Mouse (Mus musculus) stomach, embryonic 16.5 days (tissue): ENCODE measurements around the gene Gm10961. TPM values are rescaled to one million over a fixed set of nuclear protein-coding genes. Genes with fewer than 3 reads are reported as not detected.

Source experiments
- ATAC-seq: fragments of 200-750 bp; cut with Nextera tagmentation; 2 replicates; pipeline ENCODE4 v1.8.0; 2017; ENCODE audit warnings: moderate number of reproducible peaks, moderate TSS enrichment; ENCODE audit not compliant: insufficient read depth, low FRiP score
- H3K27ac ChIP-seq: fragments of 300-500 bp; sonication (generic); 2 replicates; pipeline ENCODE4 v1.5.1; 2014; ENCODE audit warnings: low read length
- H3K27me3 ChIP-seq: fragments of 300-500 bp; sonication (generic); 2 replicates; pipeline ENCODE4 v1.6.1; 2014; ENCODE audit warnings: low read length, control low read depth, mixed read lengths; ENCODE audit not compliant: control insufficient read depth, insufficient read depth
- H3K36me3 ChIP-seq: fragments of 300-500 bp; sonication (generic); 2 replicates; pipeline ENCODE4 v1.6.1; 2014; ENCODE audit warnings: low read length; ENCODE audit not compliant: control insufficient read depth, insufficient read depth
- H3K4me1 ChIP-seq: fragments of 300-500 bp; sonication (generic); 2 replicates; pipeline ENCODE4 v1.6.1; 2014; ENCODE audit warnings: low read length, control low read depth, mixed read lengths; ENCODE audit not compliant: control insufficient read depth, insufficient read depth
- H3K4me2 ChIP-seq: fragments of 300-500 bp; sonication (generic); 2 replicates; pipeline ENCODE4 v1.6.1; 2014; ENCODE audit warnings: low read depth, low read length, mixed read lengths
- H3K4me3 ChIP-seq: fragments of 300-500 bp; sonication (generic); replicated peaks from 2 replicates; pipeline ENCODE4 v1.5.1; 2014; ENCODE audit warnings: mild to moderate bottlenecking, low read length
- H3K9ac ChIP-seq: fragments of 300-500 bp; sonication (generic); 2 replicates; pipeline ENCODE4 v1.6.1; 2014; ENCODE audit warnings: low read length
- H3K9me3 ChIP-seq: fragments of 300-500 bp; sonication (generic); replicated peaks from 2 replicates; pipeline ENCODE4 v1.6.1; 2016; ENCODE audit warnings: low read length, control low read depth; ENCODE audit not compliant: control insufficient read depth
- WGBS: fragments of 180-500 bp; shearing (Covaris S2); extraction: QIAGEN DNeasy Blood & Tissue Kit; methylation state at CpG from one replicate; pipeline ENCODE4 v1.1.7; 2014; 5-methylcytosine and 5-hydroxymethylcytosine counted together
- polyA plus RNA-seq: library from polyadenylated mRNA; unstranded; fragments of >200 nt; fragmentation: Nextera tagmentation; extraction: Ambion mirVana; gene quantifications from 2 replicates; pipeline ENCODE4 v1.2.1, GENCODE M21; 2015

Gm10961 gene
- polyA plus RNA-seq, 1 experiment from 2014 or later: not detected

- H3K9me3 ChIP-seq: no peaks in the 10 kb centered on the region
- no peak for ATAC-seq
- 0 out of 2 replicates have a peak, but pooled peaks cover 3% of the 10 kb centered on the region for H3K36me3 ChIP-seq
Measured at GRCm38 (mm10) chr3:107609376-107609775, 21.7 kb upstream of the Gm10961 start.

DNA sequence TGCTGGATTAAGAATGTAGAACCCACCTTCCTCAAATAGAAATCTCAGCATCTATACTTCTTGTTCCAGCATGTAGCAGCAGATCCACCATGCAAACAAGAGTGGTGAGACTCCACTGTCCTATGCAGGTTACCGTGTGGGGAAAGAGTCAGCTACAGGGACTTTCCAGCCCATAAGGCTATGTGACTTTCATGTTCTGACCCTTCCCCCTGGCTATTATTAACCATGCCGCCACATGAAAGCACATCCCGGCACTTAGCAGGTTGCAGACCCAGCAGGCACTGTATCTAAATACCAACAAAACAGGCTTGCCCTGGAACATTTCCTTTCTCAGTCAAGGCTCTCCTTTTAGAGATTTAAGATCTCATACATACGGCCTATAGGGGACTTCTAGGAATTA, 19.7 kb upstream of the Gm10961 start:
- Histone ChIP-seq H3K9me3 (no peaks in the 10 kb centered on the region), H3K27ac (no peak overlapping the region), H3K36me3 (0 out of 2 replicates have a peak, but pooled peaks cover 7% of the 10 kb centered on the region), H3K4me2 (no peak overlapping the region), H3K9ac (no peak overlapping the region), H3K27me3 (no peaks in the 10 kb centered on the region), H3K4me3 (no peak overlapping the region), H3K4me1 (no peaks in the 10 kb centered on the region)
- no peak for ATAC-seq
- 71% methylated on average over 4 of the region's 4 CpGs for WGBS

More at GRCm38 (mm10) chr3:107609376-107609775, 21.7 kb upstream of the Gm10961 start:
- H3K27ac ChIP-seq: no peak overlapping the region
- no peak overlapping the region for H3K4me2 ChIP-seq
- WGBS: 67% methylated on average over 3 of the region's 3 CpGs
- no peak overlapping the region for H3K9ac ChIP-seq
- H3K4me3 ChIP-seq: no peak overlapping the region
- no peaks in the 10 kb centered on the region for H3K27me3 ChIP-seq
- H3K4me1 ChIP-seq: no peaks in the 10 kb centered on the region

DNA sequence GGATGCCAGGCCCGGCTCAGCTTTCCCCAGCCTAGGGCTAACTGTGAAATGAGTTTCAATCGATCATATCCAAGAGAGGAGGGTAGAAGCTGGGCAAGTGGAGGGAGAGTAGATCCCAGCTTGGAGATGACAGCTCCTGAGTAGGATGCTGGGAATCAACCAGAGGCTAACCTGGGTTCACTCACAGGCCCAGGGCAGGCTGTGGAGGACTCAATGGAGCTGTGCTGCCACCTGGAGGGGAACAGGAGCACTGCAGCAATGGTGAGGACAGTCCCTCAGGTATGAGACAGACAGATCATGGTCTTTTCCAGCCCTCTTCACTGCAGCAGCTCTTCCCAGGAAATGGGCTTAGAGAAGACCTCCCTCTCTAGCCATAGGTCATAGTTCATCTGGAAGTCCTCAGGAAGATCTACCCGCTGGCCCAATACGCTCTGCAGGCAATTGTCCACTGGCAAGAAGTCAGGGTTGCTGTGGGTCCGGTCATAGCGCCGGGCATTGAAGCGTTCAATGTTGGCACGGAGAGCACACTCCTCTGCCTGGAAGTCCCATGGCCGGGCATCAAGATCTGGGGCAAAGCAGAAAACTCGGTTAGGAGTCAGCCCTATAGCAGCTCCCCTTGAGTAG, 18.1 kb upstream of the Gm10961 start:
- no peaks in the 10 kb centered on the region for H3K4me1 ChIP-seq
- H3K4me2 ChIP-seq: no peak overlapping the region
- no peak; the same call in 1 of the 2 replicates for ATAC-seq
- no peaks in the 10 kb centered on the region for H3K9me3 ChIP-seq
- no peak overlapping the region for H3K4me3 ChIP-seq
- no peaks in the 10 kb centered on the region for H3K27me3 ChIP-seq
- H3K36me3 ChIP-seq: peaks cover 7% of the 10 kb centered on the region; the same call in 1 of the 2 replicates
- no peak overlapping the region for H3K27ac ChIP-seq
- WGBS: 89% methylated on average over 11 of the region's 11 CpGs
- no peak overlapping the region for H3K9ac ChIP-seq

- Histone ChIP-seq H3K9ac (no peak overlapping the region), H3K9me3 (no peaks in the 10 kb centered on the region), H3K27ac (no peak overlapping the region), H3K4me2 (no peak overlapping the region), H3K4me1 (no peaks in the 10 kb centered on the region), H3K36me3 (peaks cover 29% of the 10 kb centered on the region), H3K27me3 (no peaks in the 10 kb centered on the region), H3K4me3 (no peak overlapping the region)
- 98% methylated on average over 3 of the region's 3 CpGs for WGBS
- ATAC-seq: no peak
Measured at GRCm38 (mm10) chr3:107617800-107618199, 13.3 kb upstream of the Gm10961 start.

- ATAC-seq: no peak
- Histone ChIP-seq H3K4me3 (no peak overlapping the region), H3K9me3 (no peaks in the 10 kb centered on the region), H3K9ac (no peak overlapping the region), H3K36me3 (peaks cover 39% of the 10 kb centered on the region), H3K4me2 (no peak overlapping the region), H3K27ac (no peak overlapping the region), H3K27me3 (no peaks in the 10 kb centered on the region), H3K4me1 (no peaks in the 10 kb centered on the region)
- WGBS: 89% methylated on average over 6 of the region's 6 CpGs
Measured at GRCm38 (mm10) chr3:107619911-107620310, 11.2 kb upstream of the Gm10961 start.

DNA sequence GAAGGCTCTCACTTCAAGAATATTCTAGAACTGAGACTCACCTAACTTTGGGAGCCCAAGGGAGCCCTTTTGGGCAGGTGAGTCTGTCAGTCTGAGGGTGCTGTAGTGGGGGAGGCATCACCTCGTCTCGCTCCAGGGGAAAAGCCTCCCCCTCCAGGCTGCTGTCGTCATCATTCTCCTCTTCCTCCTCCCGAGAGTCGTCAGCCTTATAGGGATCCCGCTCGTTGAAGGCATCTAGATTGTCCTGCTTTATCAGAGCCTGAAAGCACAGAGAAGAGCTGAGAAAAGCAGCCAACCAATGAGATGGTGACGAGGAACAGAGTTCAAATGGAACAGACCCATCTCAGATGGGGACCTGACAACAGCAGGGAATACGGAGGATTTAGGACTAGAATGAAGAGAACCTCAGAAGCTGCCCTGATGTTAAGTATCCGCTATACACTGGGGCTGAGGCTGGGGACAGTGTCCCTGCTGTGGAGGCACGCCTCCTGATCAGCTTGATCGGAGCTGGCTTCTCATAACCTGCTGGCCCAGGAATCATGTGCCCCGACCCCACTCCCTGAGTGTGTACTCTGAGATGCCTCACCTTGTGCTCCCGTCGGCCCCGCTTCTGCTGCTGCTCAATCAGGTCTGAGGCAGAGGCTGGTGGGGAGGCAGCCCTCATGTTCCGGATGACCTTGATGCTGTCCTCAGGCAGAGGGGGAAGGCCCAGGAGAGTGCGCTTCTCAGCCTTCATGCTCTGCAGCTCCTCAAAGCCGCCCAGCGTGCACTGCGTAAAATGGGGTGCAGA, 9.6 kb upstream of the Gm10961 start:
- peaks cover 51% of the 10 kb centered on the region for H3K36me3 ChIP-seq
- no peak overlapping the region for H3K4me3 ChIP-seq
- 89% methylated on average over 21 of the region's 21 CpGs for WGBS
- ATAC-seq: no peak
- H3K27ac ChIP-seq: no peak overlapping the region
- no peaks in the 10 kb centered on the region for H3K4me1 ChIP-seq
- no peaks in the 10 kb centered on the region for H3K27me3 ChIP-seq
- no peak overlapping the region for H3K9ac ChIP-seq
- H3K4me2 ChIP-seq: no peak overlapping the region
- H3K9me3 ChIP-seq: no peaks in the 10 kb centered on the region

- H3K27ac ChIP-seq: no peak overlapping the region
- WGBS: 96% methylated on average over 7 of the region's 7 CpGs
- H3K9me3 ChIP-seq: no peaks in the 10 kb centered on the region
- no peak overlapping the region for H3K4me3 ChIP-seq
- H3K36me3 ChIP-seq: peaks cover 57% of the 10 kb centered on the region
- H3K27me3 ChIP-seq: no peaks in the 10 kb centered on the region
- H3K4me1 ChIP-seq: no peaks in the 10 kb centered on the region
- no peak overlapping the region for H3K9ac ChIP-seq
- no peak for ATAC-seq
- H3K4me2 ChIP-seq: no peak overlapping the region
Measured at GRCm38 (mm10) chr3:107622537-107622936, 8.6 kb upstream of the Gm10961 start.

DNA sequence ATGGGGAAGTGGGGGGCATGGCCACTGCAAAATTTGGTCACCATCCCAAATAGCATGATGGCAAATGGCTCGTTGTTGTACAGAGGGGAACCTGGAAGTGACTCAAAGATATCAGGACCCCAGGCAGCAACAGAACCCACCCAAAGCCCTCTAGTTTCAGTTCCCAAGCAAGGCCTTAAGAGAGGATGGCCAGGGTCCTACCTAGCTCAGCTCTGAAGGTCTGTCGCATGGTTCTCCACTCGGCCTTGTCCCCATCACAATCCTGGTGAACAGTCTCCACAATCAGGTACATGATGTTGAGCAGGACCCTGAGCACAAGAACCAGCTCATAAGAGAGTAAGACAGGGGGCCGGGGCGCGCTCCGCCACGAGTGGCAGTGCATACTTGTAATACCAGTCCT, 6.7 kb upstream of the Gm10961 start:
- peaks cover 50% of the 10 kb centered on the region for H3K36me3 ChIP-seq

DNA sequence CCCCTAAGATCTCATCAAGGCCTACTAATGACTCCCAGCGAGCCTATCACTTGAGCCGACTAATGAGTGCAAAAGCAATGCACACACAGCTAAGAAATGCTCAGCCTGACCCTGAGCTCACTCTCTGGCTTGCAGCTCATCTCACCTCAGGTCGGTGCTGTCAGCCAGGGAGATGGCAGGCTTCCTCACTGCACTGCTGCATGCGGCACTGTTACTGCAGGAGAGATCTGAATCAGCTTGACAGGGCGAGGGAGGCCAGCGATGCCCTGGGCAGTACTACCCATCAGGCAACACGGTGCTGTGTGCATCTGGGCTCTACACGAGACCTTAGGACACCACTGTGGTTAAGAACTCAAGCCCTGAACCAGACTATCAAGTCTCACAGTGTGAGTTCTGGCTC, 5.6 kb upstream of the Gm10961 start:
- Histone ChIP-seq H3K27me3 (no peaks in the 10 kb centered on the region), H3K36me3 (peaks cover 44% of the 10 kb centered on the region), H3K9me3 (no peaks in the 10 kb centered on the region), H3K9ac (no peak overlapping the region), H3K4me1 (peaks cover 5% of the 10 kb centered on the region; the same call in 1 of the 2 replicates), H3K27ac (no peak overlapping the region), H3K4me2 (no peak overlapping the region), H3K4me3 (no peak overlapping the region)
- no peak for ATAC-seq
- WGBS: 93% methylated on average over 8 of the region's 8 CpGs

More for the DNA sequence above, 6.7 kb upstream of the Gm10961 start:
- H3K27ac ChIP-seq: no peak overlapping the region
- ATAC-seq: no peak
- H3K4me2 ChIP-seq: no peak overlapping the region
- no peaks in the 10 kb centered on the region for H3K27me3 ChIP-seq
- H3K4me3 ChIP-seq: no peak overlapping the region
- H3K9me3 ChIP-seq: no peaks in the 10 kb centered on the region
- no peak overlapping the region for H3K9ac ChIP-seq
- 94% methylated on average over 8 of the region's 8 CpGs for WGBS
- no peaks in the 10 kb centered on the region for H3K4me1 ChIP-seq
